Mouse (Mus musculus) midbrain, postnatal 0 days (tissue): ENCODE measurements around the gene As3mt. TPM values are rescaled to one million over a fixed set of nuclear protein-coding genes. Genes with fewer than 3 reads are reported as not detected.
"Not testable (repeated sequence)": the region's sequence is repeated elsewhere in the genome, so short reads cannot be mapped to it uniquely, and the experiment has no call there.

Experiments used
- ATAC-seq: fragments of 200-750 bp; cut with Nextera tagmentation; 2 replicates; pipeline ENCODE4 v1.8.0; 2017; ENCODE audit warnings: moderate number of reproducible peaks, mild to moderate bottlenecking, moderate TSS enrichment, moderate library complexity; ENCODE audit not compliant: low FRiP score
- DNase-seq: peaks from one replicate; pipeline ENCODE4 v3.0.0-alpha.2; 2015; ENCODE audit warnings: low spot score
- H3K27ac ChIP-seq: fragments of 300-500 bp; sonication (generic); 2 replicates; pipeline ENCODE4 v1.5.1; 2014; ENCODE audit warnings: low read depth, mild to moderate bottlenecking, low read length, mixed read lengths
- H3K27me3 ChIP-seq: fragments of 300-500 bp; sonication (generic); 2 replicates; pipeline ENCODE4 v1.6.1; 2014; ENCODE audit warnings: low read length, control low read depth, mixed read lengths; ENCODE audit not compliant: insufficient read depth
- H3K36me3 ChIP-seq: fragments of 300-500 bp; sonication (generic); 2 replicates; pipeline ENCODE4 v1.6.1; 2014; ENCODE audit warnings: low read length, control low read depth, mixed read lengths; ENCODE audit not compliant: insufficient read depth
- H3K4me1 ChIP-seq: fragments of 300-500 bp; sonication (generic); 2 replicates; pipeline ENCODE4 v1.6.1; 2014; ENCODE audit warnings: mild to moderate bottlenecking, control low read depth, antibody characterized with exemption, low read length, mixed read lengths; ENCODE audit not compliant: insufficient read depth
- H3K4me2 ChIP-seq: fragments of 300-500 bp; sonication (generic); 2 replicates; pipeline ENCODE4 v1.6.1; 2014; ENCODE audit warnings: low read depth, mild to moderate bottlenecking, low read length, mixed read lengths; ENCODE audit not compliant: poor library complexity, severe bottlenecking
- H3K4me3 ChIP-seq: fragments of 300-500 bp; sonication (generic); 2 replicates; pipeline ENCODE4 v1.5.1; 2014; ENCODE audit warnings: low read depth, mild to moderate bottlenecking, low read length, moderate library complexity
- H3K9ac ChIP-seq: fragments of 300-500 bp; sonication (generic); replicated peaks from 2 replicates; pipeline ENCODE4 v1.6.1; 2014; ENCODE audit warnings: mild to moderate bottlenecking, low read length, moderate library complexity, mixed read lengths; ENCODE audit not compliant: poor library complexity, severe bottlenecking
- H3K9me3 ChIP-seq: fragments of 300-500 bp; sonication (generic); 2 replicates; pipeline ENCODE4 v1.6.1; 2016; ENCODE audit warnings: low read length, control low read depth
- CTCF ChIP-seq: IDR thresholded peaks from 2 replicates; pipeline ENCODE4 v1.5.1; 2016; ENCODE audit warnings: antibody characterized with exemption, mild to moderate bottlenecking
- WGBS: fragments of 180-500 bp; shearing (Covaris S2); extraction: QIAGEN DNeasy Blood & Tissue Kit; methylation state at CpG from one replicate; pipeline ENCODE4 v1.1.7; 2014; 5-methylcytosine and 5-hydroxymethylcytosine counted together
- polyA plus RNA-seq: library from polyadenylated mRNA; unstranded; fragments of >200 nt; fragmentation: Nextera tagmentation; extraction: Ambion mirVana; gene quantifications from 2 replicates; pipeline ENCODE4 v1.2.1, GENCODE M21; 2015
- total RNA-seq: library from RNA; depleted of rRNA; stranded (reverse); fragments of >200 nt; gene quantifications from 2 replicates; pipeline ENCODE4 v1.2.3, GENCODE M21; 2014

As3mt gene
- total and polyA plus RNA-seq, 2 experiments from 2014 or later: 21.3 to 36.4 TPM

DNA sequence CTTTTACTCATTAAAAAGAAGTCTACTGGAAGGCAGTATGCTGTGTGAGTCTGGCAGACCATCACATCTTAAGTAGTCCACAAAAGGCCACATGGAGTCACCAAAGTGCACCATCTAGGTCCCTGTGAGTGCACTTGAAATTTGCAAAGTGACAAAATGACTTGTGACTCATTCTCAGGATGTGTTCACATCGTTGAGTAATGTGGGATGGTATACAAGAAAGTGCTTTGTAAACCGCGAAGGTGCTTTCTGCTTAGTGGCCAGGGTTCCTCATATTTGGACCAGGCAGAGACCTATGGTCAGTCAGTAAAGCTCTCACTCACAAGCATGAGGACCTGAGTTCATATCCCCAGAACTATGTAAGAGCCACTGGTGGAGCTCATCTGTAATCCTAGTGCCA is 40.5 kb downstream of the As3mt start:
- 91% methylated on average over 3 of the region's 3 CpGs for WGBS
- Histone ChIP-seq H3K9me3 (no peaks in the 10 kb centered on the region), H3K4me3 (no peak overlapping the region), H3K4me1 (no peaks in the 10 kb centered on the region), H3K27me3 (no peaks in the 10 kb centered on the region), H3K27ac (no peak overlapping the region), H3K4me2 (no peak overlapping the region), H3K9ac (no peak overlapping the region), H3K36me3 (no peaks in the 10 kb centered on the region)
- TF ChIP-seq CTCF: no peak
- DNase-seq (no peak), ATAC-seq (no peak)

DNA sequence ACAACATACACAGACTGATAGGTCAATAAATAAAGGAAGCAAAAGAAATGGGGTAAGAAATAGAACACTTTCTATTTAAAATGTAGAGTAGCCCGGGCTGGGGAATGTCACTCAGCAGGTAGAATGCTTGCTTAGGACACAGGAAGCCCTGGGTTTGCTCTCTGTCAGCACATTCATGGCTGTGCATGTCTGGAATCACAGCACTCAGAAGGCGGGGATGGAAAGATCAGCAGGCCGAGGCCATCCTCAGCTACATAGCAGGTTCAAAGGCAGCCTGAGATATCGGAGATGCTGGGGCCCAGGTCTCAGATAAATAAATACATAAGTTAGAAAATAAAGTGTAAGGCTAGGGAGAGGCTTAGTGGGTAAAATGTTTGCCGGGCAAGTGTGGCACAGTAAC is 45.0 kb downstream of the As3mt start:
- DNase-seq (no peak), ATAC-seq (no peak)
- no peak overlapping the region for H3K27ac ChIP-seq
- 90% methylated on average over 5 of the region's 5 CpGs for WGBS
- no peak overlapping the region for H3K4me3 ChIP-seq
- no peak overlapping the region for H3K4me2 ChIP-seq
- H3K9ac ChIP-seq: no peak overlapping the region
- H3K4me1 ChIP-seq: no peaks in the 10 kb centered on the region
- H3K36me3 ChIP-seq: no peaks in the 10 kb centered on the region
- no peaks in the 10 kb centered on the region for H3K27me3 ChIP-seq
- no peaks in the 10 kb centered on the region for H3K9me3 ChIP-seq
- no peak for TF ChIP-seq CTCF

DNA sequence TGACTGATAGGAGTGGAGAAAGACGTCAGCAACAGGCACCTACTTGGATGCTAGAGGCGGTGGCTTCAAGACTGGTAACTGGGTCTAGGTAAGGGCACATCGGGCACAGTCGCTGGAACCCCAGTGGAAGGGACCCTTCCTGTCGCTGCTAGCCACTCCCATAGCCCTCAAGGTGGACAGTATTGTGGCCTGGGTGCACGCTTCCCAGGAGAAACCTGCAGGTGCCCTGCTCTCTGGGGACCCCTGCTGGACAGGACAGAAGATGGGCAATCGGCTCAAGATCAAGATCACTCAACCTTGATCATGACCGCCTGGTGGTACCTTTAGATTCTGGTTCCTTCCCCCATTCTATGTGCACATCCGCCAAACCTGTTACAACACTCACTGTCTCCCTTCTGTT is 47.8 kb downstream of the As3mt start:
- Histone ChIP-seq H3K27me3 (no peaks in the 10 kb centered on the region), H3K27ac (no peak overlapping the region), H3K4me3 (no peak overlapping the region), H3K36me3 (no peaks in the 10 kb centered on the region), H3K4me2 (no peak overlapping the region), H3K9ac (no peak overlapping the region), H3K4me1 (no peaks in the 10 kb centered on the region), H3K9me3 (no peaks in the 10 kb centered on the region)
- 53% methylated on average over 9 of the region's 9 CpGs for WGBS
- DNase-seq: no peak
- TF ChIP-seq CTCF: no peak
- ATAC-seq: no peak

DNA sequence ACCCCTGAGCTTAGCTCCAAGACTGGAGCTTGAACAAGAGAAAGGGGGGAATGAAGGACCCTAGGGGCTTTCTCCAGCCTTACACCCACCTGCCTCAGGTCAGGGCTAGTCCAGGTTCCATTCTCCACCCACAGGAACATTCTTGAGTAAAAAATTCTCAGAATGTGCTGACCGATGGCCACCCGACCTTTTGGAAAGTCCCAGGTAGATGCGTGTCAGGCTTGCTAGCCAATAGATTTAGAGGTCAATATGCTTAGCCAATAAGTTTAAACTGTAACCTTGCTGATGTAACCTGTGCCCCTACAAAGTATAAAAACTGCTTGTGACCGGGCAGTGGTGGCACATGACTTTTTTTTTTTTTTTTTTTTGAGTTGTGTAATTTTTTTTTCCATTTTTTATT is 49.0 kb downstream of the As3mt start:
- Histone ChIP-seq H3K4me2 (no peak overlapping the region), H3K36me3 (no peaks in the 10 kb centered on the region), H3K4me3 (no peak overlapping the region), H3K9me3 (no peaks in the 10 kb centered on the region), H3K4me1 (no peaks in the 10 kb centered on the region), H3K27ac (no peak overlapping the region), H3K9ac (no peak overlapping the region), H3K27me3 (no peaks in the 10 kb centered on the region)
- DNase-seq: no peak
- 92% methylated on average over 4 of the region's 4 CpGs for WGBS
- ATAC-seq: no peak
- no peak for TF ChIP-seq CTCF

DNA sequence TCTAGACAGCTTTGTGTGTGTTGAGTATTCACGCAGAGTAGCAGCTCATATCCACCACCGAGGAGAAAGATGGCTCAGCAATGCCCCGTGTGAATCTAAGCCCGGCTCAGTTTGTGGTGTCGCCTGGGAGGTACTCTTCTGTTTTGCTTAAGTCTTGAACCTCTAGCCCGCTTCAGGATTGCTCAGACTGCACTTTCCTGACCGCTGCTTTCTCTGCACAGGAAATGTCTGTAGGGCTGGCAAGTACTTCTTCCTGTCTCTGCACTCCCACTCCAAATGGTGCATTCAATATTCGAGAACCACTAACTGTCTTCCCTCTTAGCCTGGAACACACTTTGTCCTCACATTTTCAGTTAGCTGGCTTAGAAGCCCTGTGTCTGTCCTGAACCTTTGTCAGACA is 51.8 kb downstream of the As3mt start:
- Histone ChIP-seq H3K27me3 (no peaks in the 10 kb centered on the region), H3K4me1 (0 out of 2 replicates have a peak, but pooled peaks cover 3% of the 10 kb centered on the region), H3K36me3 (no peaks in the 10 kb centered on the region), H3K9ac (no peak overlapping the region), H3K4me3 (no peak overlapping the region), H3K9me3 (no peaks in the 10 kb centered on the region), H3K4me2 (no peak overlapping the region), H3K27ac (no peak overlapping the region)
- ATAC-seq (no peak), DNase-seq (no peak)
- WGBS: 58% methylated on average over 8 of the region's 8 CpGs
- no peak for TF ChIP-seq CTCF

DNA sequence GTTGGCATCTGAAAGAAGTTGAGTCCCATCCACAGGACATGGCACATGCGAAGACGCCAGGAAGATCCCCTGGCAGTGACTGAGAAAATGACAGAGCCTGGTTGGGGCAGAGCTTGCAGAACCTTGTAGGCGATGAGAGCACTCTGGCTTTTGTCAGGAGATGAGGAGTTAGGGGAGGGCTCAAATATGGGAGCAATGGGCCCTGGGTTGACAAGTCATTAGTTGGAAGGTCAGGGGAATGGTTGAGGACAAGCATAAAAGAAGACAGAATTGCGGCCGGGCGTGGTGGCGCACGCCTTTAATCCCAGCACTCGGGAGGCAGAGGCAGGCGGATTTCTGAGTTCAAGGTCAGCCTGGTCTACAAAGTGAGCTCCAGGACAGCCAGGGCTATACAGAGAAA is 52.7 kb downstream of the As3mt start:
- not testable (repeated sequence) for H3K4me3 ChIP-seq, H3K4me1 ChIP-seq, ATAC-seq, H3K36me3 ChIP-seq, H3K27me3 ChIP-seq, H3K9me3 ChIP-seq, H3K27ac ChIP-seq, H3K4me2 ChIP-seq, H3K9ac ChIP-seq, DNase-seq
- WGBS: 89% methylated on average over 10 of the region's 10 CpGs
